Mouse (Mus musculus) frontal cortex, postnatal 25 days (tissue): ENCODE measurements at regions not wholly inside any gene's neighbourhood (a gene's known extent, or its start where the extent isn't known, plus 50 kb on each side); places are given as distances from the start of the nearest gene placed in this dataset.

Source experiments
- DNase-seq, 2 experiments: peaks; one replicate each; pipeline ENCODE4 v3.0.0; 2022; ENCODE audit warnings: low spot score in 2 of 2

- DNase-seq = no peak
These were observed 62.3 kb upstream of the Cd93 start for GRCm38 (mm10) chr2:148505651-148506050.

DNA sequence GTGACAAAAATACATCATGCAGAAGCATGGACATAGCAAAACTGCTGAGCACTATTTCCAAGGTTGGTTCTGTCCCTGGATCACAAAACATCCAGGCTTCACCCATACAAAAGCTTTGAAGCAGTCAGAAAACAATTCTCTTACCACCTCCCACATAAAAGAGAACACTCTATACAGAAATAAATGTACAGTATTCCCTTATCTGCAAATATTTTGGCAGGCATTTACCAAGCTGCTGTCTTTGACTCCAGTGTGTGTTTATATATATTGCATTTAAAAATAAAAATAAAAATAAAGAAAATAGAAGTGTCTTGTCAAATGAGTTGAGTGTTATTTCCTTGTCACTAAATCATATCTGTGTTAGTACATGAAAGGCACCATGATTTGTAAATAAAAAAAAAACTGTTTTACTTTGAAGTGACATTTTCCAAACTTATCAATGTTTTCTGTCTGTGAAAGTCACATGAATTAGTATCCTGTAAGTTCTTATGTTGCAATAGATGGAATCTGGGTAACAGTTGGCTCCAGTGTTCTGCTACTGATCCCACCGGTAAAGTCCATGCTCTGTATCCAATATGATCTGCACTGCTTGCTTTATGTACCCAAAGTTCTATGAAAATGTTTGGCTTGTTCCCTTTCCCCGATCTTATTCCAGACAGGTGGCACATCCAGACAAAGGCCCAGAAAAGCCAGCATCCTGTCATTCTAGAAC is 59.9 kb upstream of the Cd93 start:
- DNase-seq = no peak

DNA sequence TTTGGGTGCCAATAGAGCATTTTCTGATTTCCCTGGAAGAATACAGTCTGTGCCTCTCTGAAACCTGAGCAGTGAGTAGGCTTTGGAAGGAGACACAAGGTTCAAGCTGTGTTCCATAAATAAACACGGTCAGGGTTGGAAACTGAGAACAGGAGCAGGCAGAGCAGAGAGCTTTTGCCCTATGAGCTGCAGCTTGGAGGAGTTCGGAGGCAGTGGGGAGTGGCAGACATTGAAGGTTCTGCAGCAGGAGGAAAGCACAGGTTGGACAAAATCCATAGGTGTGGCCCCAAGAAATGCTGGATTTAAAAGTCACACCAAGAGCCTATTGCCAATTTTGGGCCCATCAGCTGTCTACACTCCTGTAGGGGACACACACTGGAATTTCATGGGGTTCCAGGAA is 59.0 kb upstream of the Cd93 start:
- no peak for DNase-seq

DNA sequence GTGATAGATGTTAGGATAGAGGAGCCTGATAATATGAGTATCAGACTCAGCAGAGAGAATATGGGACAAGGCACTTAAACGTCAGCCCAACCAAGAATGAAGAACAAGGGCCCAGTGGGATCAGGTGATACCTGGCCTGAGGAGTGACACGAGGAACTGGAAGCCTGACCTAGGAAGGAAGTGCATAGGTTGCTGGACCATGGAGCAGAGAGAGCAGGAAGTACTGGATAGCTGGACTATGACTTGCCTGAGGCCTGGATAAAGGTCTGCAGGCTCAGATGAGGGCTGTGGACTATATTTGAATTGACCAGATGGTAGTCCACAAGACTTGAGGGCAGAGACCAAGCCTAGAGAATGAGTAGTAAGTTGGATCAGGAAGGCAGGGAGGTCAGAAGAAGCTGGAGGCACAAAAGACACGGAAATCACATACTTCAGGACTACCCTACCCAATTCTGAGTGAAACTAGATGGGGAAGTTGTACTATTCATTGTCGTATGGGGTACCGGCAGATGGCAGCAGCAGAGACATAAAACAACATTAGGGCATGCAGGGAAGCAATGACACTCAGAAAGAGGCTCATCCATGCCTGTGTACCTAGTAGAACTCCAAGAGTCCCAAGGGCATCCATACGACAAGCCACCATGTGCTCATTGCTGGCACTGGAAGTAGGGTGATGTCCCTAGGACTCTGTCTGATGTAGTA is 57.0 kb upstream of the Cd93 start:
- DNase-seq = no peak

DNA sequence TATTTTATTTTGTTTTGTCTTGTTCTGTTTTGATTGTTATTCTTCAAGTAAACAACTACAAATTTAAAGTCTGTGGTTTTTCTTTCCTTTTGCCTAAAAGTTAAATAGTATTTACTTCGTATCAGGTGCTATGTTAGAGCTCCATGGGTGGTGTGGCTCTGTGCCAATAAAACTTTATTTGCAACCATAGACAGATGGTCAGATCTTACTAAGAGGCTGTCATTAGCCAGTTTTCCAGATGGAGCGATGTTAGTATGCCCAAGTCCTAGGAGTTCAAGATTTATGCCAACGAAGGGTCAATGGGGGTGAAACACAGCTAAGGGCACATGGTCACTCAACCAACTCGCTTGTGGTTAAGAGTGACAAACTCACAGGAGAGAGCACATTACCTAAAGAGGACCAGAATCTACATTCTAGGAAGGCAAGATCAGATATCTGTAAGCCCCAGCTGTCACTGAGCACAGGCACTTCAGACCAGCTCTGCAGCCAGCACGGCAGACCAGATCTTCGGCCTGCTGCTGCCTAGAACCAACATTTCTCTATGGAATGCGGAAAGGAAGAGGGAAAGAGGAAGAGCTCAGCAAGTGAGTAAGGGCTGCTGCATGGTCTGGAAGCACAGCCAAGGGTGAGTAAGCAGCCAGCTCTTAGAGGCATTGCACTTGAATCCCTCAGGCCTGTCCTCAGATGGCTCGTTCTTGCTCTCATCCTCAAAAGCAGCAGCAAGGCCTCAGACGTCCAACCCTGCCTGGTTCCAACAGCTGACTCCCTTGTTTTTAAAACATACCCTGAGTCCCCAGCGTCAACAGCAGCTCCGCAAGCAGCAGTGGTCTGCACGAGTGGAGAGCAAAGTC is 54.3 kb upstream of the Cd93 start:
- no peak for DNase-seq

GRCm38 (mm10) chr2:148496151-148497040 is 53.0 kb upstream of the Cd93 start:
- DNase-seq = no peak

DNA sequence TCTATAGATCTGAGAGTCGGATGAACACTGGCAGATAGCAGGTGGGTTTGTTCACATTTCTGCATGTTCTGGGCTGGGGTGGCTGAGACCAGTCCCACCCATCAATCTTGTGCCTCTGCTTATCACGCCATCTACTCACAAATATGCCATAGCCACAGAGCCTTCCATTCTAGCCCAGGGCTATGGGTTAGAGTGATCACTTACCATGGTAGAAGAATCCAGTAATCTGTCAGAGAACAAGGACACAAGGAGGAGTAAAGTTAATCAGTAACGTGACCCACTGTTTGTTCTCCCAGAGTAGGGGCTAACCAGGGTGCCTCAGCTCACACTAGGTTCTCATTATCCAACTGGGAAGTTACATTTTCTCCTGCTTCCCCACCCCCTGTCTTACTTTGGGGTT is 52.1 kb upstream of the Cd93 start:
- DNase-seq = no peak

DNA sequence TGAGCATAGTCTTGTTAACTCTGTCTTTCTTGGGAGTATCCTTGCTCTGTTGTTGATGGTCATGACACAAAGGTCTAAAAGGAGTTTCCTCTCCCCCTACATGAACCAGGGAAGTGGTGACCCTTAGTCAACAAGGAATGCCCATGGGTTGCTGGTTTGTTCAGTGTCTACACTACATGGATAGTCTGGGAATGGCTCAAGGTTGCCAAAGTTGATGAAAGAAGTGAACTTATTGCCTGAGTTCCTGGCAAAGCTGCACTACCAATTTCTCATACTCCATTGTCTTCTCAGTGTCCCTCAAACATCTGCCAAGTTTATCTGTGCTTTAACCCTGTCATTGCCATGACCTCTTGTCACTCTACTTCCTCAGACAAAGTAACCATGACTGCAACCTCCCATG is 49.9 kb upstream of the Cd93 start:
- no peak for DNase-seq
